Mouse (Mus musculus): ENCODE results near the gene Spo11.

GRCm38 (mm10) chr2:173020430-173020829 is 42.9 kb downstream of the Spo11 start, which contains the start of gene Rbm38:
- TF ChIP-seq CTCF (IDR thresholded peaks at IDR 0.05; ENCODE audit: low read depth, low read length): no peak
- TF ChIP-seq TAL1 (conservative IDR thresholded peaks at IDR 0.05; ENCODE audit: low read depth, low read length): no peak
- TF ChIP-seq GATA1 (IDR thresholded peaks at IDR 0.05; ENCODE audit: borderline replicate concordance, low read length): no peak
